Mouse (Mus musculus) telencephalon, adult 2 months (tissue): Measurements from ENCODE around the gene Lgmn.

Experiments used
- DNase-seq: peaks from one replicate; pipeline ENCODE4 v3.0.0-alpha.2; 2011; ENCODE audit warnings: low read depth, low spot score

Gene Lgmn

DNA sequence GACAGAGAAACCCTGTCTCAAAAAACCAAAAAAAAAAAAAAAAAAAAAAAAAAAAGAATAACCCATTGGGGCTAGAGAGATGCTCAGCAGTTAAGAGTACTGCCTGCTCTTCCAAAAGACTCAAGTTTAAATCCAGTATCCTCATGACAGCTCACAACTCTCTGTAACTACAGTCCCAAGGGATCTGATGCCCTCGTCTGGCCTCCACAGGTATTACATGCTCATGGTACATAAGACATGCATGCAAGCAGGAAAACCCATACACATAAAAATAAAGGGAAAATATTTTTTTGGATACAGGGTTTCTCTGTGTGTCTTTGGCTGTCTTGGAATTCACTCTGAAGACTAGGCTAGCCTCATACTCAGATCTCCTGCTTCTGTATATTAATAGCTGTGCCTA lies 93.1 kb downstream of the Lgmn start:
- DNase-seq, result no peak

DNA sequence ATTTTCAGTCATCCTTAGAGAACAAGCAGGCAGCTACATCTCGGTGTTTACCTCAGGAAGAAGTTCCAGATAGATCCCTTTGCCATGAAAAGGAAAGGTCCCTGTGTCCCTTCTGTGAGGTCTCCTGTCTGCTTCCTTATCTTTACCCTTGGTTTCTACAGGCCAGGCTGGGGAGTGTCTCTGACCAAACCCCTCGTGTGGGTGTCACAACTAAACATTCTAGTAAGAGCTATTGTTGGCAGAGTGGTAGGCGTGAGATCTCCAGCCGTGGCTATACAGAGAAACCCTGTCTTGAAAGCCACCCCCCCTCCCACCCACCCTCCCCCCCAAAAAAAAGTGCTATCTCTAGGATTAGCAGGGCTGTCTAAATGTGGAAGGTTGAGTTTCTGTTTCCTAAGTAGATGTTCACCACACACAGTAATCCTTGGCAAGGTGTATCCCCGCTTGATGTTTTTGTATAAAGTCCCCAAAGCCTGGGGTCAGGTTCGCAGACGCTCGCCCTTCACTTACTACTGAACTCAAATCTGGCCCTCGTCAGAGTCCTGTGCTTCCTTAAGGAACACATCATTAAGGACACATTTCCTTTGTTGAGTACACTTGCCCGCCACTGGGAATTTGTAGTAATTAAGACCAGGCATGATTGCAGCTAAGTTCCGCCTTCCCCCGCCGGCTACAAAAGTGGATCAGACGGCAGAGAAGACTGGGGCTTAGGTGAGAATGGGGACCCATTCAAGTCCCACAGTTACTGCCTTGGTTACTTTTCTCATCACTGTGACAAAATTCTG lies 94.4 kb downstream of the Lgmn start:
- no peak for DNase-seq
